Mouse (Mus musculus): Measurements from ENCODE around the gene Fam43b.

Gene Fam43b

GRCm38 (mm10) chr4:138395087-138395970 is 999 bp downstream of the Fam43b start:
- no peak for DNase-seq (ENCODE audit: low spot score)

GRCm38 (mm10) chr4:138393703-138394102 is 2.6 kb downstream of the Fam43b start:
- no peak for DNase-seq (ENCODE audit: low spot score)

GRCm38 (mm10) chr4:138383789-138384188 is 12.5 kb downstream of the Fam43b start:
- DNase-seq (ENCODE audit: low spot score): no peak

- DNase-seq (ENCODE audit: low spot score): no peak
Measured at GRCm38 (mm10) chr4:138382462-138382861, 13.9 kb downstream of the Fam43b start.

- DNase-seq (ENCODE audit: low spot score): no peak
Measured at GRCm38 (mm10) chr4:138380132-138380689, 16.1 kb downstream of the Fam43b start.

GRCm38 (mm10) chr4:138379091-138379840 is 17.1 kb downstream of the Fam43b start:
- DNase-seq (ENCODE audit: low spot score): peak; percentile 57

- no peak for DNase-seq (ENCODE audit: low spot score)
Measured at GRCm38 (mm10) chr4:138377526-138377925, 18.8 kb downstream of the Fam43b start.

GRCm38 (mm10) chr4:138375117-138375516 is 21.2 kb downstream of the Fam43b start:
- DNase-seq (ENCODE audit: low spot score): no peak

GRCm38 (mm10) chr4:138370996-138371516 is 25.3 kb downstream of the Fam43b start:
- no peak for DNase-seq (ENCODE audit: low spot score)

- DNase-seq (ENCODE audit: low spot score): no peak
Measured at GRCm38 (mm10) chr4:138368498-138369260, 27.6 kb downstream of the Fam43b start.

- peak; percentile 68 for DNase-seq (ENCODE audit: low spot score)
Measured at GRCm38 (mm10) chr4:138367641-138368497, 28.5 kb downstream of the Fam43b start, which contains the start of gene Cda. Cda (minus strand) TSS chr4:138367992.

- no peak for DNase-seq (ENCODE audit: low spot score)
Measured at GRCm38 (mm10) chr4:138366561-138366960, 29.8 kb downstream of the Fam43b start.

- DNase-seq (ENCODE audit: low spot score): no peak
Measured at GRCm38 (mm10) chr4:138363511-138363910, 32.8 kb downstream of the Fam43b start.

- no peak for DNase-seq (ENCODE audit: low spot score)
Measured at GRCm38 (mm10) chr4:138362883-138363282, 33.4 kb downstream of the Fam43b start.

- no peak for DNase-seq (ENCODE audit: low spot score)
Measured at GRCm38 (mm10) chr4:138361370-138361821, 34.9 kb downstream of the Fam43b start.

GRCm38 (mm10) chr4:138358176-138358575 is 38.2 kb downstream of the Fam43b start:
- no peak for DNase-seq (ENCODE audit: low spot score)

GRCm38 (mm10) chr4:138356551-138356950 is 39.8 kb downstream of the Fam43b start:
- no peak for DNase-seq (ENCODE audit: low spot score)

- DNase-seq (ENCODE audit: low spot score): peak; percentile 59
Measured at GRCm38 (mm10) chr4:138356141-138356540, 40.2 kb downstream of the Fam43b start.

- no peak for DNase-seq (ENCODE audit: low spot score)
Measured at GRCm38 (mm10) chr4:138355496-138355895, 40.8 kb downstream of the Fam43b start.

GRCm38 (mm10) chr4:138353438-138354171 is 42.7 kb downstream of the Fam43b start:
- no peak for DNase-seq (ENCODE audit: low spot score)

Measured in urinary bladder, postnatal 25 days (tissue).